Mouse (Mus musculus): Measurements from ENCODE around the gene V1ra8. TPM values are rescaled to one million over a fixed set of nuclear protein-coding genes. Genes with fewer than 3 reads are reported as not detected.

The V1ra8 gene
- total RNA-seq (2023): not detected

GRCm38 (mm10) chr6:90202493-90202892 lies at the start of gene V1ra8:
TSS of gene V1ra8 (plus strand) at chr6:90202793.

GRCm38 (mm10) chr6:90174508-90174907 lies 28.1 kb upstream of the V1ra8 start, which contains the start of gene Vmn1r52:
TSS of gene Vmn1r52 (plus strand) at chr6:90174808.

GRCm38 (mm10) chr6:90224338-90224737 lies 21.7 kb downstream of the V1ra8 start, which contains the start of gene Vmn1r53:
TSS of gene Vmn1r53 (minus strand) at chr6:90224438.

GRCm38 (mm10) chr6:90246000-90246399 lies 43.4 kb downstream of the V1ra8 start, which contains the start of gene Vmn1r54:
TSS of gene Vmn1r54 (plus strand) at chr6:90246300.

Other genes starting within 250 kb of the V1ra8 start
- not detected for gene Vmn1r46, start 233.5 kb upstream of the V1ra8 start, total RNA-seq (2023)
- gene Vmn1r47, start 186.6 kb upstream of the V1ra8 start, total RNA-seq (2023): not detected
- not detected for gene Vmn1r48, start 166.0 kb upstream of the V1ra8 start, total RNA-seq (2023)
- not detected for gene Vmn1r49, start 124.3 kb upstream of the V1ra8 start, total RNA-seq (2023)
- gene Vmn1r50, start 101.4 kb upstream of the V1ra8 start, total RNA-seq (2023): not detected
- gene Vmn1r51, start 80.2 kb upstream of the V1ra8 start, total RNA-seq (2023): not detected
- gene Vmn1r52, start 28.0 kb upstream of the V1ra8 start, total RNA-seq (2023): not detected
- gene Vmn1r53, start 21.6 kb downstream of the V1ra8 start, total RNA-seq (2023): not detected
- gene Vmn1r54, start 43.5 kb downstream of the V1ra8 start, total RNA-seq (2023): not detected
- not detected for gene BC048671, start 98.4 kb downstream of the V1ra8 start, total RNA-seq (2023)
- not detected for gene Chst13, start 122.4 kb downstream of the V1ra8 start, total RNA-seq (2023)
- gene Uroc1, start 130.5 kb downstream of the V1ra8 start, total RNA-seq (2023): not detected
- 10 to 100 TPM; 30.2 to 32.8 TPM for gene Zxdc, start 166.7 kb downstream of the V1ra8 start, total RNA-seq (2023)
- not detected for gene Cfap100, start 226.0 kb downstream of the V1ra8 start, total RNA-seq (2023)